Mouse (Mus musculus) lung, embryonic 15.5 days (tissue): Measurements from ENCODE around the gene Mical2. TPM values are rescaled to one million over a fixed set of nuclear protein-coding genes. Genes with fewer than 3 reads are reported as not detected.

Experiments used
- ATAC-seq: fragments of 200-750 bp; cut with Nextera tagmentation; 2 replicates; pipeline ENCODE4 v1.8.0; 2017; ENCODE audit warnings: moderate number of reproducible peaks, borderline replicate concordance; ENCODE audit not compliant: low FRiP score, low TSS enrichment; ENCODE audit errors: extremely low read depth
- H3K27ac ChIP-seq: fragments of 300-500 bp; sonication (generic); 2 replicates; pipeline ENCODE4 v1.5.1; 2015; ENCODE audit warnings: moderate library complexity, mild to moderate bottlenecking, inconsistent platforms
- H3K27me3 ChIP-seq: fragments of 300-500 bp; sonication (generic); 2 replicates; pipeline ENCODE4 v1.6.1; 2015; ENCODE audit warnings: inconsistent platforms
- H3K36me3 ChIP-seq: fragments of 300-500 bp; sonication (generic); 2 replicates; pipeline ENCODE4 v1.6.1; 2015; ENCODE audit warnings: inconsistent platforms
- H3K4me1 ChIP-seq: fragments of 300-500 bp; sonication (generic); 2 replicates; pipeline ENCODE4 v1.6.1; 2015; ENCODE audit warnings: inconsistent platforms
- H3K4me2 ChIP-seq: fragments of 300-500 bp; sonication (generic); 2 replicates; pipeline ENCODE4 v1.6.1; 2015; ENCODE audit warnings: inconsistent platforms, mild to moderate bottlenecking, moderate library complexity
- H3K4me3 ChIP-seq: fragments of 300-500 bp; sonication (generic); 2 replicates; pipeline ENCODE4 v1.5.1; 2015; ENCODE audit warnings: mild to moderate bottlenecking, inconsistent platforms
- H3K9ac ChIP-seq: fragments of 300-500 bp; sonication (generic); 2 replicates; pipeline ENCODE4 v1.6.1; 2015; ENCODE audit warnings: inconsistent platforms
- H3K9me3 ChIP-seq: fragments of 300-500 bp; sonication (generic); 2 replicates; pipeline ENCODE4 v1.6.1; 2016; ENCODE audit warnings: inconsistent platforms
- WGBS: fragments of 180-500 bp; shearing (Covaris S2); methylation state at CpG from one replicate; pipeline ENCODE4 v1.1.7; 2015; 5-methylcytosine and 5-hydroxymethylcytosine counted together
- polyA plus RNA-seq: library from polyadenylated mRNA; unstranded; fragments of >200 nt; fragmentation: Nextera tagmentation; extraction: Ambion mirVana; gene quantifications from 2 replicates; pipeline ENCODE4 v1.2.1, GENCODE M21; 2015

Mical2 gene
- polyA plus RNA-seq, 1 experiment from 2014 or later, result 22.8 TPM

DNA sequence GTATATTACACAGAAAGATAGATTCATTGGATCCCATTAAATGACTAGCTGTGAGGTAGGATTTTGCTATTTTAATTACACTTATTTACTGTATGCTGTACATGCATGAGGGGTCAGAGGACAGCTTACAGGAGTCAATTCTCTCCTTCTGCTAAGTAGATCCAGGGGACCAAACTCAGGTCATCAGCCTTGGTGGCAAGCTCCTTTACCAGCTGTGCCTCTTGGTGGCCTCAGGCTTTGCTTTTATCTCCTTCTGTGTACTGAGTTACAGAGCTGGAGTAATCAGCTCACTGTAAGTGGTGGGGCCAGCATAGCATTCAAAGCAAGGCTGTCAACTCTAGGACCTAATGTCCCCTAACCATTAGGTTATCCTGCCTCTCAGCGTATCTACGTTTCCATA, 229.3 kb downstream of the Mical2 start:
- Histone ChIP-seq H3K27me3 (no peaks in the 10 kb centered on the region), H3K36me3 (no peaks in the 10 kb centered on the region), H3K4me2 (no peak overlapping the region), H3K27ac (peak overlapping the region; percentile 87; the same call in 1 of the 2 replicates), H3K4me3 (no peak overlapping the region), H3K9ac (no peak overlapping the region), H3K9me3 (no peaks in the 10 kb centered on the region), H3K4me1 (peaks cover 57% of the 10 kb centered on the region)
- WGBS, result 74% methylated on average over 2 of the region's 2 CpGs
- no peak for ATAC-seq

GRCm38 (mm10) chr7:112455566-112456110, 230.0 kb downstream of the Mical2 start:
- H3K27me3 ChIP-seq, result no peaks in the 10 kb centered on the region
- no peak overlapping the region for H3K27ac ChIP-seq
- H3K36me3 ChIP-seq, result no peaks in the 10 kb centered on the region
- ATAC-seq, result no peak
- no peak overlapping the region for H3K4me2 ChIP-seq
- H3K9ac ChIP-seq, result no peak overlapping the region
- peaks cover 57% of the 10 kb centered on the region for H3K4me1 ChIP-seq
- H3K9me3 ChIP-seq, result no peaks in the 10 kb centered on the region
- 52% methylated on average over 5 of the region's 5 CpGs for WGBS
- H3K4me3 ChIP-seq, result no peak overlapping the region

DNA sequence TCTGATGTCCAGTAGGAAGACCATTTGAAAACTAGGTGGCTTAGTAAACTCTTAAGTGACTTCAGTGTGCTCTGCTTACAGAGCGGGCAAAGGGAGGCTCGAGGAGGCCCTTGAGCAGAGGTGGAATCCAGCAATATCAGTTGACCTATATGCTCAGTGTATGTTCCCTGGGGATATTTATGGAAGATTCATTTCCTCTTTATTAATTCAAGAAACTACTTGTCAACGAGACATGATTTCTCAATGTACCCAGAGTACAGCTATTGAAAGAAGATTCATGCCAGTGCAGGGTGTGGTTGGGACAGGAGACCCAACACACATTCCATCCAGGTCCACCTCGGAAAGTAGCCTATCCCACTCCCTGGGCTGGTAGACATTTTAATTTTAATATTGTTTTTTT, 231.7 kb downstream of the Mical2 start:
- ATAC-seq, result no peak
- H3K9me3 ChIP-seq, result no peaks in the 10 kb centered on the region
- H3K9ac ChIP-seq, result no peak overlapping the region
- H3K27ac ChIP-seq, result no peak overlapping the region
- 74% methylated on average over 4 of the region's 4 CpGs for WGBS
- H3K4me2 ChIP-seq, result no peak overlapping the region
- no peaks in the 10 kb centered on the region for H3K27me3 ChIP-seq
- peaks cover 56% of the 10 kb centered on the region for H3K4me1 ChIP-seq
- no peak overlapping the region for H3K4me3 ChIP-seq
- no peaks in the 10 kb centered on the region for H3K36me3 ChIP-seq

DNA sequence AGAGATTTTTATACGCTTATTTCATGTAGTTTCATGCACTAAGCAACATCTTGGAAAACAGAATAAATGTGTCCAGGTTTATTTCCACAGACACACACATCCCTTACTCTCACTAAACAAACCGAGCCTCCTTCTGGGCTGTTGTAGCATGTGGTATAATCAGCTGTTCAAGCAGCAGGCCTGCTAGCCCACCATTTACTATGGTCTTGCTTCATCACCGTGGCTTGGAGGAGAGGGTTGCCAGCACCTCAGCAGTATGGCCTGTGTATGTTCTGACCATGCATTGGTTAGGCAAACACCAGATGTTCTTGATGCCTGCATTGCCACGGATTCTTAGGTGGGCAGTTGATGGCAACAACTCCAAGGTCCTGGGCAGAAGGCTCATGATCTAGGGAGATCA, 232.3 kb downstream of the Mical2 start:
- no peak for ATAC-seq
- H3K9ac ChIP-seq, result no peak overlapping the region
- 81% methylated on average over 4 of the region's 4 CpGs for WGBS
- H3K4me1 ChIP-seq, result peaks cover 59% of the 10 kb centered on the region
- H3K9me3 ChIP-seq, result no peaks in the 10 kb centered on the region
- no peaks in the 10 kb centered on the region for H3K27me3 ChIP-seq
- H3K4me2 ChIP-seq, result no peak overlapping the region
- no peaks in the 10 kb centered on the region for H3K36me3 ChIP-seq
- no peak overlapping the region for H3K4me3 ChIP-seq
- H3K27ac ChIP-seq, result no peak overlapping the region

- Histone ChIP-seq H3K4me1 (peaks cover 61% of the 10 kb centered on the region), H3K4me3 (no peak overlapping the region), H3K4me2 (no peak overlapping the region), H3K27me3 (no peaks in the 10 kb centered on the region), H3K9ac (no peak overlapping the region), H3K36me3 (no peaks in the 10 kb centered on the region), H3K27ac (no peak overlapping the region), H3K9me3 (no peaks in the 10 kb centered on the region)
- ATAC-seq, result no peak
- 56% methylated on average over 5 of the region's 5 CpGs for WGBS
Observed at GRCm38 (mm10) chr7:112458440-112458839, 232.8 kb downstream of the Mical2 start.

Other genes starting within 250 kb of the Mical2 start
- gene Usp47, start 202.4 kb upstream of the Mical2 start, polyA plus RNA-seq, result 66.6 and 68.9 TPM in 2 replicates
- gene Dkk3, start 66.8 kb upstream of the Mical2 start, polyA plus RNA-seq, result 39.1 and 44.2 TPM in 2 replicates
- gene Parva, start 201.6 kb downstream of the Mical2 start, polyA plus RNA-seq, result 109 TPM in 2 replicates